Mouse (Mus musculus): ENCODE results near the gene Trim44. TPM values are rescaled to one million over a fixed set of nuclear protein-coding genes. Genes with fewer than 3 reads are reported as not detected.

Gene Trim44
- polyA plus RNA-seq, 1 experiment from 2014 or later, result 69.4 TPM

GRCm38 (mm10) chr2:102336816-102337215, 70.8 kb downstream of the Trim44 start:
- peak; percentile 69; the same call in 1 of the 2 replicates for ATAC-seq (replicated peaks)
- Histone ChIP-seq H3K27ac (peak overlapping the region; percentile 47), H3K36me3 (replicated peaks) (no peaks in the 10 kb centered on the region)

GRCm38 (mm10) chr2:102331932-102332331, 75.7 kb downstream of the Trim44 start:
- Histone ChIP-seq H3K9ac (no peak overlapping the region), H3K4me3 (no peak overlapping the region), H3K27me3 (replicated peaks) (no peaks in the 10 kb centered on the region), H3K36me3 (replicated peaks) (no peaks in the 10 kb centered on the region), H3K27ac (no peak overlapping the region), H3K4me2 (no peak overlapping the region), H3K9me3 (no peaks in the 10 kb centered on the region), H3K4me1 (peaks cover 4% of the 10 kb centered on the region)
- WGBS, result 56% methylated on average over 2 of the region's 2 CpGs
- ATAC-seq (replicated peaks), result no peak

More at GRCm38 (mm10) chr2:102336816-102337215, 70.8 kb downstream of the Trim44 start:
- Histone ChIP-seq H3K4me2 (no peak overlapping the region), H3K9me3 (no peaks in the 10 kb centered on the region), H3K4me3 (no peak overlapping the region), H3K9ac (no peak overlapping the region), H3K4me1 (peaks cover 9% of the 10 kb centered on the region), H3K27me3 (replicated peaks) (no peaks in the 10 kb centered on the region)
- 79% methylated on average over 1 of the region's 1 CpGs for WGBS

GRCm38 (mm10) chr2:102331092-102331491, 76.5 kb downstream of the Trim44 start:
- H3K27ac ChIP-seq, result no peak overlapping the region
- H3K36me3 ChIP-seq (replicated peaks), result no peaks in the 10 kb centered on the region
- no peak overlapping the region for H3K9ac ChIP-seq
- no peak overlapping the region for H3K4me3 ChIP-seq
- 71% methylated on average over 3 of the region's 3 CpGs for WGBS
- no peak for ATAC-seq (replicated peaks)
- no peaks in the 10 kb centered on the region for H3K9me3 ChIP-seq
- no peaks in the 10 kb centered on the region for H3K27me3 ChIP-seq (replicated peaks)
- H3K4me2 ChIP-seq, result no peak overlapping the region
- H3K4me1 ChIP-seq, result no peaks in the 10 kb centered on the region

GRCm38 (mm10) chr2:102325921-102326320, 81.7 kb downstream of the Trim44 start:
- Histone ChIP-seq H3K27me3 (replicated peaks) (no peaks in the 10 kb centered on the region), H3K9me3 (no peaks in the 10 kb centered on the region), H3K36me3 (replicated peaks) (no peaks in the 10 kb centered on the region), H3K4me1 (peaks cover 1% of the 10 kb centered on the region; the same call in 1 of the 2 replicates), H3K4me3 (no peak overlapping the region), H3K27ac (no peak overlapping the region), H3K9ac (no peak overlapping the region), H3K4me2 (no peak overlapping the region)
- WGBS, result 91% methylated on average over 2 of the region's 2 CpGs
- no peak for ATAC-seq (replicated peaks)

DNA sequence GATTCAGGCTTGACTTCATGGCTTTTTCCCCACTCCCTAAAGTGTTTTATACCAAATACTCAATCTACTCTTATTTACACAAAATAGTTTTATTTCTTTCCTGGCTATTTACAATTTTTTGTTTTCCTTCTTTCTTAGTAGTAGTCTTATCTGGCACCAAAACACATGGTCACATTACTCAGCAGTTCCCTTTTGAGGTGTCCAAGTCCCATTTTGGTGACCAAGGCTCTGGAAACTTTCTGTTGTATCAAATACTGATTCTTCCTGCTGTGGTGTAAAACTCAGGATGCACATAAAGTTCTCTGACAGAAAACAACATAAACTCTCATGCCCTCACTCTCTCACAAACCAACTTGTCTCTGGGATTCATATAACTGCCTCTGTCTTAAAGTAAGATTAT, 83.3 kb downstream of the Trim44 start:
- H3K27me3 ChIP-seq (replicated peaks), result no peaks in the 10 kb centered on the region
- no peak overlapping the region for H3K4me3 ChIP-seq
- H3K36me3 ChIP-seq (replicated peaks), result no peaks in the 10 kb centered on the region
- no peak overlapping the region for H3K4me2 ChIP-seq
- no peak for ATAC-seq (replicated peaks)
- no peak overlapping the region for H3K9ac ChIP-seq
- H3K27ac ChIP-seq, result no peak overlapping the region
- H3K4me1 ChIP-seq, result peaks cover 4% of the 10 kb centered on the region; the same call in 1 of the 2 replicates
- H3K9me3 ChIP-seq, result no peaks in the 10 kb centered on the region

- ATAC-seq (replicated peaks), result no peak
- no peak overlapping the region for H3K9ac ChIP-seq
- no peaks in the 10 kb centered on the region for H3K9me3 ChIP-seq
- no peak overlapping the region for H3K4me3 ChIP-seq
- H3K4me1 ChIP-seq, result peaks cover 4% of the 10 kb centered on the region; the same call in 1 of the 2 replicates
- 75% methylated on average over 3 of the region's 3 CpGs for WGBS
- no peak overlapping the region for H3K4me2 ChIP-seq
- H3K27ac ChIP-seq, result 0 out of 2 replicates have a peak overlapping the region, but pooled peaks have one; percentile 1
- no peaks in the 10 kb centered on the region for H3K27me3 ChIP-seq (replicated peaks)
- no peaks in the 10 kb centered on the region for H3K36me3 ChIP-seq (replicated peaks)
Observed at GRCm38 (mm10) chr2:102316540-102316939, 91.1 kb downstream of the Trim44 start.

GRCm38 (mm10) chr2:102315153-102315552, 92.5 kb downstream of the Trim44 start:
- no peak for ATAC-seq (replicated peaks)
- Histone ChIP-seq H3K9ac (no peak overlapping the region), H3K4me2 (no peak overlapping the region), H3K4me1 (no peaks in the 10 kb centered on the region), H3K9me3 (no peaks in the 10 kb centered on the region), H3K27me3 (replicated peaks) (no peaks in the 10 kb centered on the region), H3K4me3 (no peak overlapping the region), H3K36me3 (replicated peaks) (no peaks in the 10 kb centered on the region), H3K27ac (no peak overlapping the region)
- 93% methylated on average over 4 of the region's 4 CpGs for whole genome bisulfite sequencing

- ATAC-seq (replicated peaks), result no peak
Observed at GRCm38 (mm10) chr2:102314610-102315009, 93.0 kb downstream of the Trim44 start.

DNA sequence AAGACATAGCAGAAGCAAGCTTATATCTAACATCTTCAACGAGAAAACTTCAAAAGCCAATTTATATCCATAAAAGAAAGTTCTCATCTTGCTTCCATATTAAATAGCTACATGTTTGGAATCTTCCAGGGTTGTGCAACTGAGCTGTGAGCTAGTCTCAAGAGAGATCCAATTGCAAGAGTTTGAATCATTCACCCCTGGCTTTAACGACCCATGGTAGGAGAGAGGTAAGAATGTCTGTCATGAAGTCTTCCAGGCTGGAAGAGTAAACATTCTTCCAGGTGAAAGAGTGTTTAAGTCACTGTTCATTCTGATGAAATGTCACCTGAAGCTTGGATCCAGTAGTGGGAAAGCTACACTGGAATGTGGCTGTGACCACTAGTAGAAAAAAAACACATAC, 93.6 kb downstream of the Trim44 start:
- no peak for ATAC-seq (replicated peaks)
- Histone ChIP-seq H3K9me3 (no peaks in the 10 kb centered on the region), H3K36me3 (replicated peaks) (no peaks in the 10 kb centered on the region), H3K4me1 (no peaks in the 10 kb centered on the region), H3K27ac (no peak overlapping the region), H3K4me2 (no peak overlapping the region), H3K9ac (no peak overlapping the region), H3K4me3 (no peak overlapping the region), H3K27me3 (replicated peaks) (no peaks in the 10 kb centered on the region)
- WGBS, result 98% methylated on average over 2 of the region's 2 CpGs

More at GRCm38 (mm10) chr2:102314610-102315009, 93.0 kb downstream of the Trim44 start:
- Histone ChIP-seq H3K27me3 (replicated peaks) (no peaks in the 10 kb centered on the region), H3K9me3 (no peaks in the 10 kb centered on the region), H3K4me1 (no peaks in the 10 kb centered on the region), H3K36me3 (replicated peaks) (no peaks in the 10 kb centered on the region), H3K4me2 (no peak overlapping the region), H3K4me3 (no peak overlapping the region), H3K9ac (no peak overlapping the region), H3K27ac (no peak overlapping the region)
- WGBS, result 49% methylated on average over 1 of the region's 1 CpGs

DNA sequence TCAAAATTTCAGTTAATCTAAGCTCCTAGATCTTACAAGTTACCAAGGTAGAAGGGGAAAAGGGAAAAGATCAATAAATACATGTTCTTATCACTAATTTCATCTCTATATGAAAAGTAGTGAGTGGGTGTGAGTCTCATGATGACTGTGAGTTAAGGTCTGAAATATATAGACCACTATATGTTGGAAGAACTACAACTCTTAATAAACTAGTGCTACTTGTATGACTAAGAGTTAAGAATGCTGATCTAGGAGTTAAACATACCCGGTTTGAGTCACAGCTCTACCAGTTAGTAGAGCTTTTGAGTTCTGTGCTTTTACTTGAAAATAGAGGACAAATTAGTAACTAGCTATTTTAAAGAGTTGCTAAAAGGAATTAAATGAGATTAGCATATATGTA, 94.7 kb downstream of the Trim44 start:
- Histone ChIP-seq H3K4me3 (no peak overlapping the region), H3K9me3 (no peaks in the 10 kb centered on the region), H3K27me3 (replicated peaks) (no peaks in the 10 kb centered on the region), H3K4me1 (no peaks in the 10 kb centered on the region), H3K4me2 (no peak overlapping the region), H3K27ac (no peak overlapping the region), H3K9ac (no peak overlapping the region), H3K36me3 (replicated peaks) (no peaks in the 10 kb centered on the region)
- no peak for ATAC-seq (replicated peaks)
- WGBS, result 95% methylated on average over 1 of the region's 1 CpGs

DNA sequence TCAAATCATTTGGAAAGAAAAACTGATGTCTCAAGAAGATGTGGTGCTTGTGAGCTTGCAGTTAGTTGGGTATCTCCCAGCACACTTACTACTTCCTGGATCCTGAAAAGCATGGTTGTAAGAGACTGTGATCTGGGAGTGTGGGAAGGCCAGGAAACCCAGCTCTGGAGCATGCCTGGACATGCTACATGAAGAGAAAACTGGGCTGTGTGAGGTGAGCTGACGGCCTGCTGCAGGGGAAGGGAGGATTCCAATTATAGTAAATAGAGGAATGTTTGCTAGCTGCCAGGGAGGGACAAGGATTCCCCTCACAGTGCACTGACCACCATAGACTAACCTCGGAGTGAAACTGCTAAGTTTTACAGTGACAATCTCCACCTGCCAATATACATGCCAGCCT, 104.4 kb downstream of the Trim44 start:
- Histone ChIP-seq H3K9ac (no peak overlapping the region), H3K4me3 (no peak overlapping the region), H3K27me3 (replicated peaks) (no peaks in the 10 kb centered on the region), H3K27ac (no peak overlapping the region), H3K4me2 (no peak overlapping the region), H3K9me3 (no peaks in the 10 kb centered on the region), H3K36me3 (replicated peaks) (0 out of 2 replicates have a peak, but pooled peaks cover 4% of the 10 kb centered on the region), H3K4me1 (no peaks in the 10 kb centered on the region)
- 78% methylated on average over 2 of the region's 2 CpGs for WGBS
- ATAC-seq (replicated peaks), result no peak

DNA sequence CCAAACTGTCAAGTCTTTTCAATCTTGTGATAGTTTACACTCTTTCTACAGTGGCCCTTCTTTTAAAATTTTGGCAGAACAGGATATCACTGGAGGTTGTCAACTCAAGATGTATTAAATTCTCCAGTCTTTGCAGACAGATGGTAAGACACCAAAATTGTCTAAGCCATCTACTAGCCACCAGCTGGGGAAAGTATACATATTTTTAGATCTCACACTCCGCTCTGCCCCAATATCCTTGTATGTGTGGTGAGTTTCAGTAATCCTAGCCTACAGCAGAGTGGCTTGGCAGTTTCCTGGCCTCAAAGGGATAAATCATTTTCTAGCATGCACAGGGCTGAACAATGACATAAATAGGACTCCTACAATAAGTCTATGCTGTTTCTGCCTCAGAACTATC, 105.1 kb downstream of the Trim44 start:
- no peak overlapping the region for H3K4me2 ChIP-seq
- H3K27ac ChIP-seq, result no peak overlapping the region
- H3K4me3 ChIP-seq, result no peak overlapping the region
- H3K9ac ChIP-seq, result no peak overlapping the region
- no peaks in the 10 kb centered on the region for H3K27me3 ChIP-seq (replicated peaks)
- H3K4me1 ChIP-seq, result no peaks in the 10 kb centered on the region
- H3K36me3 ChIP-seq (replicated peaks), result 0 out of 2 replicates have a peak, but pooled peaks cover 4% of the 10 kb centered on the region
- no peak for ATAC-seq (replicated peaks)
- no peaks in the 10 kb centered on the region for H3K9me3 ChIP-seq
- WGBS, result 83% methylated on average over 1 of the region's 1 CpGs

DNA sequence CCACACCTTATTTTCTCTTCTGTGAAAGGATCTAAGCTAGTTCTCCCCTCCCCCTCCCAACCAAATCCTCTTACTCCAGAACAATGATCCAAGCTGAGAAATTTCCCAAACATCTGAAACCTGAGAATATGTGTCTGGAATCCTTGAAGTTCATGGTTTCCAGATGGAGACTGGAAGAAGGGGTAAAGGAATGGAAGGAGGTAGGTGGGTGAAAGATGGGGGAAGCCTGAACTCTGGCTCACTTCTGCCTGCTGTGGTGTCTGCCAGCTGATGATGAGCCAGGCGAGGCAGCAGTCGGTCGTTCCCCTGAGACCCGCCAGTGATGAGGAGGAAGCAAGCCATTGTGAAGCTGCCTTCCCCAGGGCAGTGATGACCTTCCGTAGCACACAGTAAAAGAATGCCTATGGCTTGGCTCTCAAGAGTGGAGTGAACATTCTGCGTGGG, 112.8 kb downstream of the Trim44 start:
- H3K27me3 ChIP-seq (replicated peaks), result no peaks in the 10 kb centered on the region
- no peak overlapping the region for H3K4me2 ChIP-seq
- H3K4me1 ChIP-seq, result no peaks in the 10 kb centered on the region; the same call in 1 of the 2 replicates
- no peaks in the 10 kb centered on the region for H3K36me3 ChIP-seq (replicated peaks)
- 32% methylated on average over 6 of the region's 6 CpGs for WGBS
- H3K4me3 ChIP-seq, result no peak overlapping the region
- no peak for ATAC-seq (replicated peaks)
- H3K9me3 ChIP-seq, result no peaks in the 10 kb centered on the region
- H3K9ac ChIP-seq, result no peak overlapping the region
- no peak overlapping the region for H3K27ac ChIP-seq

All from midbrain, embryonic 15.5 days (tissue).